Mouse (Mus musculus) kidney, embryonic 14.5 days (tissue): ENCODE measurements around the gene Shroom4. TPM values are rescaled to one million over a fixed set of nuclear protein-coding genes. Genes with fewer than 3 reads are reported as not detected.

Source experiments
- ATAC-seq: fragments of 200-750 bp; cut with Nextera tagmentation; 2 replicates; pipeline ENCODE4 v1.8.0; 2017; ENCODE audit warnings: moderate number of reproducible peaks, mild to moderate bottlenecking, moderate TSS enrichment, moderate library complexity; ENCODE audit not compliant: low FRiP score, low TSS enrichment
- H3K27ac ChIP-seq: fragments of 300-500 bp; sonication (generic); 2 replicates; pipeline ENCODE4 v1.5.1; 2014; ENCODE audit warnings: low read depth, mild to moderate bottlenecking, low read length, moderate library complexity, mixed read lengths
- H3K27me3 ChIP-seq: fragments of 300-500 bp; sonication (generic); 2 replicates; pipeline ENCODE4 v1.6.1; 2014; ENCODE audit warnings: mild to moderate bottlenecking, low read length; ENCODE audit not compliant: control insufficient read depth, insufficient read depth
- H3K36me3 ChIP-seq: fragments of 300-500 bp; sonication (generic); 2 replicates; pipeline ENCODE4 v1.6.1; 2014; ENCODE audit warnings: low read length, mixed read lengths; ENCODE audit not compliant: control insufficient read depth, insufficient read depth
- H3K4me1 ChIP-seq: fragments of 300-500 bp; sonication (generic); 2 replicates; pipeline ENCODE4 v1.6.1; 2014; ENCODE audit warnings: low read length, mixed read lengths; ENCODE audit not compliant: control insufficient read depth, insufficient read depth
- H3K4me2 ChIP-seq: fragments of 300-500 bp; sonication (generic); replicated peaks from 2 replicates; pipeline ENCODE4 v1.6.1; 2014; ENCODE audit warnings: low read depth, mild to moderate bottlenecking, low read length
- H3K4me3 ChIP-seq: fragments of 300-500 bp; sonication (generic); 2 replicates; pipeline ENCODE4 v1.5.1; 2014; ENCODE audit warnings: mild to moderate bottlenecking, low read length
- H3K9ac ChIP-seq: fragments of 300-500 bp; sonication (generic); 2 replicates; pipeline ENCODE4 v1.6.1; 2014; ENCODE audit warnings: low read depth, mild to moderate bottlenecking, low read length, moderate library complexity
- H3K9me3 ChIP-seq: fragments of 300-500 bp; sonication (generic); 2 replicates; pipeline ENCODE4 v1.6.1; 2016; ENCODE audit warnings: low read length; ENCODE audit not compliant: control insufficient read depth
- WGBS: fragments of 180-500 bp; shearing (Covaris S2); extraction: QIAGEN DNeasy Blood & Tissue Kit; methylation state at CpG from one replicate; pipeline ENCODE4 v1.1.7; 2014; 5-methylcytosine and 5-hydroxymethylcytosine counted together
- polyA plus RNA-seq: library from polyadenylated mRNA; unstranded; fragments of >200 nt; fragmentation: Nextera tagmentation; extraction: Ambion mirVana; gene quantifications from 2 replicates; pipeline ENCODE4 v1.2.1, GENCODE M21; 2014

Gene Shroom4
- polyA plus RNA-seq, 1 experiment from 2014 or later = 9.3 TPM

GRCm38 (mm10) chrX:6536636-6537035 lies 137.0 kb downstream of the Shroom4 start:
- WGBS = 81% methylated on average over 2 of the region's 2 CpGs
- H3K27me3 ChIP-seq = no peaks in the 10 kb centered on the region
- no peak overlapping the region for H3K9ac ChIP-seq
- ATAC-seq = no peak
- no peak overlapping the region for H3K4me2 ChIP-seq
- H3K4me3 ChIP-seq = no peak overlapping the region
- H3K36me3 ChIP-seq = no peaks in the 10 kb centered on the region
- no peaks in the 10 kb centered on the region for H3K4me1 ChIP-seq
- no peak overlapping the region for H3K27ac ChIP-seq
- no peaks in the 10 kb centered on the region for H3K9me3 ChIP-seq

GRCm38 (mm10) chrX:6537689-6538088 lies 138.0 kb downstream of the Shroom4 start:
- no peak for ATAC-seq
- WGBS = 63% methylated on average over 2 of the region's 2 CpGs
- H3K27me3 ChIP-seq = no peaks in the 10 kb centered on the region
- H3K27ac ChIP-seq = no peak overlapping the region
- H3K9me3 ChIP-seq = no peaks in the 10 kb centered on the region
- H3K4me2 ChIP-seq = no peak overlapping the region
- no peaks in the 10 kb centered on the region for H3K4me1 ChIP-seq
- no peak overlapping the region for H3K4me3 ChIP-seq
- no peak overlapping the region for H3K9ac ChIP-seq
- H3K36me3 ChIP-seq = no peaks in the 10 kb centered on the region

GRCm38 (mm10) chrX:6565066-6565465 lies 165.4 kb downstream of the Shroom4 start:
- H3K4me2 ChIP-seq = no peak overlapping the region
- H3K27me3 ChIP-seq = no peaks in the 10 kb centered on the region
- 85% methylated on average over 1 of the region's 1 CpGs for WGBS
- H3K9ac ChIP-seq = no peak overlapping the region
- H3K4me3 ChIP-seq = no peak overlapping the region
- no peaks in the 10 kb centered on the region for H3K36me3 ChIP-seq
- no peak for ATAC-seq
- H3K9me3 ChIP-seq = no peaks in the 10 kb centered on the region
- H3K27ac ChIP-seq = no peak overlapping the region
- no peaks in the 10 kb centered on the region for H3K4me1 ChIP-seq

GRCm38 (mm10) chrX:6574511-6574910 lies 174.9 kb downstream of the Shroom4 start:
- no peak overlapping the region for H3K27ac ChIP-seq
- no peak for ATAC-seq
- H3K4me2 ChIP-seq = no peak overlapping the region
- no peaks in the 10 kb centered on the region for H3K9me3 ChIP-seq
- H3K9ac ChIP-seq = no peak overlapping the region
- no peaks in the 10 kb centered on the region for H3K4me1 ChIP-seq
- H3K36me3 ChIP-seq = no peaks in the 10 kb centered on the region
- H3K4me3 ChIP-seq = no peak overlapping the region
- 33% methylated on average over 1 of the region's 1 CpGs for WGBS
- no peaks in the 10 kb centered on the region for H3K27me3 ChIP-seq

- Histone ChIP-seq H3K27me3 (no peaks in the 10 kb centered on the region), H3K36me3 (no peaks in the 10 kb centered on the region), H3K9me3 (no peaks in the 10 kb centered on the region), H3K27ac (no peak overlapping the region), H3K4me1 (no peaks in the 10 kb centered on the region), H3K4me2 (no peak overlapping the region), H3K9ac (no peak overlapping the region), H3K4me3 (no peak overlapping the region)
- WGBS = 32% methylated on average over 7 of the region's 7 CpGs
- 0 out of 2 replicates have a peak, but pooled peaks have one; percentile 43 for ATAC-seq
Measured at GRCm38 (mm10) chrX:6577001-6577400, 177.3 kb downstream of the Shroom4 start.

- Histone ChIP-seq H3K27ac (no peak overlapping the region), H3K4me2 (no peak overlapping the region), H3K9ac (no peak overlapping the region), H3K4me1 (no peaks in the 10 kb centered on the region), H3K9me3 (no peaks in the 10 kb centered on the region), H3K27me3 (no peaks in the 10 kb centered on the region), H3K36me3 (no peaks in the 10 kb centered on the region; the same call in 1 of the 2 replicates), H3K4me3 (no peak overlapping the region)
- no peak for ATAC-seq
- 81% methylated on average over 6 of the region's 6 CpGs for WGBS
Measured at GRCm38 (mm10) chrX:6580671-6581070, 181.0 kb downstream of the Shroom4 start.

GRCm38 (mm10) chrX:6581181-6581580 lies 181.5 kb downstream of the Shroom4 start:
- Histone ChIP-seq H3K9ac (no peak overlapping the region), H3K27ac (no peak overlapping the region), H3K36me3 (no peaks in the 10 kb centered on the region; the same call in 1 of the 2 replicates), H3K27me3 (no peaks in the 10 kb centered on the region), H3K4me3 (no peak overlapping the region), H3K4me2 (no peak overlapping the region), H3K9me3 (no peaks in the 10 kb centered on the region), H3K4me1 (no peaks in the 10 kb centered on the region)
- 65% methylated on average over 1 of the region's 1 CpGs for WGBS
- ATAC-seq = no peak

- Histone ChIP-seq H3K27ac (no peak overlapping the region), H3K27me3 (no peaks in the 10 kb centered on the region), H3K9me3 (no peaks in the 10 kb centered on the region), H3K36me3 (no peaks in the 10 kb centered on the region; the same call in 1 of the 2 replicates), H3K9ac (no peak overlapping the region), H3K4me3 (no peak overlapping the region), H3K4me2 (no peak overlapping the region), H3K4me1 (no peaks in the 10 kb centered on the region)
- WGBS = 89% methylated on average over 2 of the region's 2 CpGs
- no peak for ATAC-seq
Measured at GRCm38 (mm10) chrX:6582646-6583045, 183.0 kb downstream of the Shroom4 start.

- no peaks in the 10 kb centered on the region for H3K27me3 ChIP-seq
- no peaks in the 10 kb centered on the region for H3K9me3 ChIP-seq
- no peaks in the 10 kb centered on the region for H3K4me1 ChIP-seq
- no peak overlapping the region for H3K9ac ChIP-seq
- no peak for ATAC-seq
- no peaks in the 10 kb centered on the region for H3K36me3 ChIP-seq
- no peak overlapping the region for H3K4me3 ChIP-seq
- H3K4me2 ChIP-seq = no peak overlapping the region
- H3K27ac ChIP-seq = no peak overlapping the region
- WGBS = 66% methylated on average over 3 of the region's 3 CpGs
Measured at GRCm38 (mm10) chrX:6594183-6594582, 194.5 kb downstream of the Shroom4 start.
